Mouse (Mus musculus) adrenal gland, postnatal 25 days (tissue): ENCODE results near the gene Lrba. TPM values are rescaled to one million over a fixed set of nuclear protein-coding genes. Genes with fewer than 3 reads are reported as not detected.

ENCODE experiments used
- DNase-seq: peaks from one replicate; pipeline ENCODE4 v3.0.0; 2021; ENCODE audit warnings: mixed read lengths
- total RNA-seq: library from RNA; stranded (reverse); gene quantifications from 2 replicates; pipeline ENCODE4 v1.2.3, GENCODE M21; 2021

Lrba gene
- total RNA-seq, 1 experiment from 2014 or later: 40.3 TPM

DNA sequence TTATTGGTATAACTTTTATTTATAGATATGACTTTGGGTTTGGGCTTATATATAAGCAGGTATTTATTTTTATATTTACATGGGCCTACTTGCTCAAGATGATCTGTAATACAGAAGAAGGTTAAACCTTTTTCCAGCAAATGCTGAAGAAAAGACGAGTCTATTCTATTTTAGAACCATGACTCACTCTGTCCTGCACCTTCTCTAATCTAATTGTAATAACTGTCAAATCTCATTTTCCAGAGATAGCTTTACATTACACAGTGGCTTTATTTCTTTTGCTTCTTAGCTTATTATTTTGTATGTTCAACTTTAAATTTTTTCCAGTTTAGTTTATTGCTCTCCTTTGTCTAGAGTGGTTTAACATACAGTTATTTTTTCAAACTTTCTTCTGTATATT lies 464.0 kb downstream of the Lrba start:
- no peak for DNase-seq

DNA sequence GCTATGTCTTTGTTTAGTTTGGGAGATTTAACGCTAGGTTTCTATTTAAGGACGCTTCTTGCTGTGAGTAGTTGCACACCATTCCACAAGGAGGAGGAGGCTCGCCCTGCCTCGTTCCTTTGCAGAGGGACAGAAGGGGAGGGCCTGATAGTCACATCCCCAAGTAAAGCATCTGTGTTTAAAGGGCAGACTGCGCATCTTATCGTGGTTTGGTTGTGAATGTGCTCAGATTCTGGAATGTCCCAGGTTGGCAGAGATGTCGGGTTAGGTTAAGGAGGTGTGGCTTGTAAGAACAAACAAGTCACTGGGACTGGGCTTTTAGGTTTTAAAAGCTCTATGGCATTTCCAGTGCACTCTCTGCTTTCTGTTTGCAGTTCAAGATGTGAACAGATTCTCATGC lies 464.8 kb downstream of the Lrba start:
- no peak for DNase-seq

DNA sequence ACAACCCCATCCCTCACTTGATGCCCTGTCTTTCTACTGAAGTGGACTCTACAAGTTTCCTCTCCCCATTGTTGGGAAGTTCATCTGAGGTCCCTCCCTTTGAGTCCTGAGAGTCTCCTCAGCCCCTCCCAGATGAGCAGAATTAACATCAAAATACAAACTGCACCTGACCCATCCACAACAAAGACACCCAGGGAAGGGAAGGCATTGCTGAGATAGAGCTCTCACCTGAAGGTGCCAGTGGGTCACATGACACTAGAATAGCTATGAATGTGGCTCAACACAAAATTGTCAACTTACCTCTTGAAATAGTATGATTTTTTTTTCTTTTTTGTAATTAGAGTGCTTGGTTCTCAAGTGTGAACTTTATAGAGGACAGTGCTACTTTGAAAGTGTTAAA lies 468.3 kb downstream of the Lrba start:
- DNase-seq: no peak

DNA sequence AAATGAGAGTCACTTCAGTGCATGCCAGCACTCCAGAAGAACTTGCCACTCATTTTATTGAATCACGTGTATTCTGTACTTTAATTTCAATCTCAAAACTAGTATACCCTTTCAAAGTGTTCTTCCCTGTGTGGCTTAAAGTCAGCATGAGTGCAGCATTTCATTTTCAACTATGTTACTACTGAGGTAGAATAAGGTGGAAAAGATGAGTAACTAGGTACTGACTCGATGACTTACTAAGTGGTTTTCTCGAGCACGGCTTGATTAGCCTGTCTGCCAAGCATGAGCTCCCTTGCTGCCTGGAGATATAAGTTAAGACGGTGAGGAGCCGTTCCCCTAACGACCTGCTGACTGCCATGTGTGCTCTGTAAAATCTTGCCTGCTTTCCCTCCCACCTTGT lies 469.1 kb downstream of the Lrba start:
- DNase-seq: no peak

DNA sequence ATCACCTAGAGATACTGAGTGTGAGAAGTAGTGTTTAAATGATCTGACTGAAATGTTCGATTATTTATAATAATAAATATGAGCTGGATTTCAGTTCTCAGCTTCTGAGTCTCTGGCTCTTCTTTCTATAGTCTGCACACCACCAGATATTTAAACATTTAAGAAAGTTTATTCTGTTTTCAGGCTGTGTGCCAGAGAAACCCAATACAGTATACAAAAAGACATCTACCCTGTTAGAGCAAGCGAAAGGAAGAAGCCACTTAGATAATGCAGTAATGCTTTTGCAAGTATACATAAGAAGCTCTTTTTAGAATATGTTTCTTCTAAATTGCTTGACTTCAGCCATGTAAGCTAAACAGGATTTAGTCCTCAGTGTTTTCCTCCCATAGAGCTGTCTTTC lies 474.5 kb downstream of the Lrba start:
- no peak for DNase-seq

DNA sequence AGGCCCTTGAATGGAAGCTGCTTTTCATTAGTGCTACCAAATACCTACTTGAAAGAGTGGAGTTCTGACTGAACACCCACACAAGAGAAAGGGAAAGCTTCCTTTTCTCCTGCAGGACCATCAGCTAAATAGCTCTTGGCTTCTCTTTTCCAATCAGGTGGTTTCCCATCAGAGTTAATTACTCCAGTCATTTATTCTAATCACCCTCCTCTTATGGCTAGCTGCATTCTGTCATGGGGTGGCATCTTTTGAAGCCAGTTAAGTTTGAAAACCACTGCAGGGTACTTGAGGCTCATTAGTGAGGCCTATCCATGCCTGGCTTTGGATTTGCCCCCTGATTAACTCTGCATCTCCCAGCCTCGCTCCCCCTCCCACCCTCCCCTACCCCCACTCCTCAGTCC lies 476.7 kb downstream of the Lrba start:
- no peak for DNase-seq

DNA sequence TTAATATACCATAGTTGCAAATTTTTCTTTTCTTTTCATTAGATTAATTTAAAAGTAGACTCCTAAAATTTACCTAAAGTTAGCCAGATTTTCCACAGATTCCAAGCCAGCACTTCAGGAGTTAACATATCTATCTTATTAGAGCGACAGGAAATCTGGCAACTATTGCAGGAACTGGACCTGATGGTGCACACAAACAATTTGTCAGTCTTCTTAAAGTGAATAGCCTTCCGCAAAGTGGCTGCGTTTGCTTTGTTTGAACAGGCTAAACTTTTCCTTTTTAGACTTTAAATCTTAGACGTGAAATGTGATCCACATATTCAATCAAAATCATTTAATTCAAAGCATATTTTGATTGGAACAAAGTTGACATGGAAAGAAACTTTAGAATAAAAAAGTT lies 485.0 kb downstream of the Lrba start:
- DNase-seq: no peak

DNA sequence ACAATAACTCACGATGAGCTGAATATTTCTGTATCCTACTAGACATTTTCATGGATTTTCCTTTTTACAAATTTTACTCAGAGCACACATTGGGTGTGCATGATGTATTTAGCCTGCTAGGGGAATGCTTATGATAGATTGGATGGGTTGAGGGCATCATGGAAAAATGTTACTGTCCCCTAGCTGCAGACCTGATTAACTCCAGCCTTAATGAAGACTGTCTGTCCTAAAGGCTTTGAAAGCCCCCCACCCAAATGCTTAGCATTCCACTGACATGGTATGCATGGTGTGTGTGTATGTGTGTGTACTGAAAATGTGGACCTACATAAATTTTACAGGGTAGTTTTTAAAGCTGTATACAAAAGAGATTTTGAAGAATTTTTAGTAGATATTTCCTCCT lies 487.1 kb downstream of the Lrba start:
- no peak for DNase-seq

DNA sequence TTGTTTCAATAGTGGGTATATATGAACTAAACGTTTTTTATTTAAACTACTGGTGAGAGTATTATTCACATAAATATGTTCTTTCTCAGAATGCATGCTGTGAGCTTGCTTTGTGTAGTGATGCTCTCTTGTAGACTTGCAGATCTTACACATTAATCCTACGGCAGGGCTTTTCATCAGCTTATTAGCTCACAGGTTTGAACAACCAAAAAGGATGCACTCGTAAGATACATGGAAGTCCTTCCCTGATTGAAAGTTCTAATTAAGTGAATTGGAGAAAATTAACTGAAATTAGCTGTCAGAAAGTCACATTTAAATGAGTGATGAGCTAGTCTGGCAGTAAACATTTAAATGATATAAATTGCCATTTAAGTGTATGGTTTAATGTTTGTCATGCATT lies 488.3 kb downstream of the Lrba start:
- DNase-seq: no peak

DNA sequence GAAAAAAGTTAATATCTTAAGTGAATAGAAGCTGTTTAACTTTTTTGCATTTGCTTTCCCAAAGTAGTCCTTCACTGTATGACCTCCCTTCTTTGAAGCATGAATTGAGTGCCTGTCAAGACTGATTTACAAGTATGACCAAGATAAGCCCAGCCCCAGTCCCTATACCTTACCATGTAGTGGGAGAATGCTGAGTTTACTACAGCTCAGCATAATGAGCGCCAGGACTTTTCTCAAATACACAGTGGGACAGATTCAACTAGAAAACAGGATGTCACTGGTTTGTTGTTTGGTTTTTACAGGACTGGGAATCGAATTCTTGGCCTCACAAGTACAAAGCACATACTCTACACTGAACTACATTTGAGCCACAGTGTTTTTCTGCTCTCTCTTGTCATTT lies 490.0 kb downstream of the Lrba start:
- DNase-seq: no peak

DNA sequence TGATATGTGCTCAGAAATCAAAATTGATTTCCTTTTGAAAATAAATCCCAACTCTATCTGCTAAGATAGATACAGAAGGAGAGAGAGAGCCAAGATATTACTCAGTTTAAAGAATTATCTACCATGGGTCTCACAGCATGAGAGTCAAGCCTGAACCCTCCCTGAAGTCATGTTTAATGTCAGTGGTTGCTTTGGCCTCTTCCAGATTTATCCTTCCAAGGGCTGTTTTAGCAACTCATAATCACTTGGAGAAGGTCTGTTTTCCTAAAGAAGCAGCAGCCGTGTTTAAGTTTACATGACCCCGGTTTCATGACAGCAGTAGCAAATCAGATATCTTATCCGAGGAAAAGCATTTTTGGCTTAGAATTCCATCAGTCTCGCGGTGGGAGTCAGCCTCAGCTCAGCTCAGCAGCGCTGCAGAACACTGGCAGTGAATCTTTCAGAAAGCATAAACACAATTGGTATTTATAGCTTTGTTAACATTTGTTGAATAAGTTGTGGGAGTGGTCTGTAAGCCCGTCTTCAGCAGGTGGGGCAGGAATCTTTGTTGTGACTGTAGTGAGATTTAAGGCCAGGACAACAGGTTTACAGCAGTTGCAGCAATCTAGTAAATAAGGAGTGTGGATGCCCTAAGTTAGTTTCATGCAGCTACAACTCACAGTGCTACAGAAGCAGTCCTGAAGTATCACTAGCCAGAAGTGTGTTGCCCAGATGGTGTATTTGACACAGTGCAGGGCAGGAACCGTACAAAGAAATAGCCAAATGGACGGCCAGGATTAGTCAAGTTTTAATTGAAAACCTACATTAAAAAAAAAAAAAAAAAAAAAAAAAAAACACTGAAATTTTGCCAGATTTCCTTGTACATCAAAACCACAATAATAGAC lies 499.2 kb downstream of the Lrba start:
- no peak for DNase-seq

DNA sequence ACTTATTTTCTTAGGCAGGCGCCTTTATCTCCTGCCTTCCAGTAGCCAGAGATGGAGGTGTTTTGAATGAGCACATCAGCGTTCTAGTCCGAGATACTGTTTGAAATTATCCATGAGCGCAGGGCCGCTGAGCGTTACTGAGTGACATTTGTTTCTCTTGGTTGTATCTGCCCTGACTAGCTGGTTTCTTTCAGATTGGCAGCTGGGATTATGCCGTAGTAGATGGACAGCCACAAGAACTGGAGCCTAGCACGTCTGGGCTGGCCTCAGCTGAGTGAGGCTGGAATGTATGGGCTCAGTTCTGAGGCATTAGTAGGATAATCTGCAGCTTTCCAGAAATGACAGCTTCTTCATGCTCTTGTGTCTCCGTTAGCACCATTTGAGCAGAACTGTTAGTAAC lies 500.6 kb downstream of the Lrba start:
- no peak for DNase-seq

DNA sequence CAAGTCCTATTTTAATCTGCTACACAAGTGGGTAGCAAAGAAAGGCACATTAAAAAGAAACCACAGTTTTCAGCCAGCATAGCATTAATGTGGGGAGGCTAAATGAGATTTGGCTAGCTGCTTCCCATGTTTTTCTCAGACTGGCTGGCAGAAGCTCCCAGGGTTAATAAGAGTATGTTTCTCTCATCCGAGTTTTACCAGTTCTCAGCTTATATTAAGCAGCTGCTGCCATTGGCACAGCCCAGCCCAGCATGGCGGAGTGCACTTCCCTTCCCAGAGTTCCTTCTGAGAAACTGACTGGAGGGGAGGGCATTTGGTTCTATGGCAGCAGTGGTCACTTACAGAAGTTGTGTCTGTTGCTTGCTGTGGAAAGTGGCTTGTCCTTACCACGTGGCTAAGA lies 514.4 kb downstream of the Lrba start:
- no peak for DNase-seq

DNA sequence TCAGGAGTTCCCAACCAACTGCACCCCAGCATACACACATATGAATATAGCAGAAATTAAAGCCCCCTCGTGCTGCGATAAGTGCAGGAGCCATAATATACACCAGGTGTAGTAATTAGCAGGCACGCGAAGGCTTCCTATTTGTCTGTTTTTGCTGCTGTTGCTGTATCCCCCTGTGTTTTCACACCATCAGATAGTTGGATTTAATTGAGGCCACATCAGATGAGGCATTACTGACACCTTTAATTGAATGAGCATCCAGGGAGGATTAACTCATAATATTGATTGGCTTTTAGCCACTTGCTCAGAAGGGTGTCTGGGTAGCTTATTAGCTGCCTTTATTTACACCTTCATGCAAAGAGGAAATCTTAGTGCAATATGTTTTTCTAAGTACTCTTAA lies 515.3 kb downstream of the Lrba start:
- DNase-seq: no peak

DNA sequence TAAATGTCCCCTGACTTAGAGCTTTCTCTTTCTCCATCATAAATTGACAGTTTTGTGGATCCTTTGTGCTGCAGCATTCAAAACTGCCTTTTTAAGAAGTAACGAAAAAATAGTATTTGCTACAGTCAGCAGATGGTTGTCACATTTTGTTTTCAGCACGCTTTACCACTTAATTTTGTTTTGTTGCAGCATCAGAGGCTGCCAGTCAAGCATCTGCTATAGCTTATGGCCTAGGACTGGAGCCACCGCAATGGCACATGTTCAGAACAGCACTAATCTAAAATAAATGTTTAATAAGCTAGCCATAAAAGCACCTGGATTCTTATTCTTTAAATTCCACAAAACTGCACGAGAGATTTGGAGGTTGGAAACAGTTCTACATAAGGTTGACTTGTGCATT lies 520.9 kb downstream of the Lrba start:
- no peak for DNase-seq

DNA sequence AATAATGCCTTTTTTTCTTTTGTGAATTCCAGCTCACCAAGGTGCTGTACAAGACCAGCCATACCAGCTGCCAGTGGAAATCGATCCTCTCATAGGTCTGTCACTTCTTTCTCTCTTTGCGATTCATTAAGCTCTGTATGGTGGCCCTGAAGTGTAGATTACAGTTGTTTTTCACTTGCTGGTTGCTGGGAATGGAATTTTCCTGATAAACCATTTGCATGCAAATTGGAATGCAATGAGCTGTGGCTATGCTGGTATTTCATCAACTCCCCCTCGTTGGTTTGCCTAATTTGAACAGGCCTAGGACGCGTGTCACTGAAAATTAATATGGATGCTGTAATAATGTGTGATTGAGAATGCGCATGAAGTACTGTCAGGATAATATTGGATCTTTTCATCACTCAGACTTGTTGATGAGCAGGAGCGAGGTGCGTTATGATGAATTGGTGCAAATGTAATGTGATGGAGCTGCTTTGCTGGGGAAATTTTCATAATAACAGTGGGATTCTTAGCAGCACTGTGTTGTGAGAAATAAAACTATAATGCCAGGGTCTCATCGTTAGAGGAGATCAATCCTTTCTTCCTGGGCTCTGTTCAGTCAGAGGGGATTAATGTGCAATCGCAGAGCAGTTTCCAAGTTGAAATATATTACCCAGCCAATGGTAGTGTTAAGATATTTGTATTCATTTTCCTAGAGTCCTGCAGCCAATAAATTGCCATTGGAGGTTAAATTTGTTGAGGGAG lies 521.5 kb downstream of the Lrba start:
- DNase-seq: no peak

DNA sequence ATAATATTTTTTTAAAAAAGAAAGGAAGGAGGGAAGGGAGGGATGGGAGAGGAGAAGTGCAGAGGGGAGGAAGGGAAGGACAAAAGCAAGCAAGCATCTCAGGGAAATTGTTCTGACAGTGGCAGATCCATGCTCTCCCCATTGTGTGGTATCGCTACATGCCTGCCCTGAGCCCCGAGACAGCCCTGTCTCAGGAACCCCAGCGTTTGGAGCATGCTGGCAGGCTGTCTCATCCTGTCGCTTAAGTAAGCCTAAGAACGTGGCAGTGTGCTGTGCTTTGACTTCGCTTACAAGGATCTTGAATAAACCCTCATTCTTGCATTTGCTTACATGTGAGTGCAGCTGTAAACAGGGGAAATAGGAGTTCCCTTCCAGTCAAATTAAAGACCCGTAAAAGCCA lies 526.2 kb downstream of the Lrba start:
- DNase-seq: no peak

DNA sequence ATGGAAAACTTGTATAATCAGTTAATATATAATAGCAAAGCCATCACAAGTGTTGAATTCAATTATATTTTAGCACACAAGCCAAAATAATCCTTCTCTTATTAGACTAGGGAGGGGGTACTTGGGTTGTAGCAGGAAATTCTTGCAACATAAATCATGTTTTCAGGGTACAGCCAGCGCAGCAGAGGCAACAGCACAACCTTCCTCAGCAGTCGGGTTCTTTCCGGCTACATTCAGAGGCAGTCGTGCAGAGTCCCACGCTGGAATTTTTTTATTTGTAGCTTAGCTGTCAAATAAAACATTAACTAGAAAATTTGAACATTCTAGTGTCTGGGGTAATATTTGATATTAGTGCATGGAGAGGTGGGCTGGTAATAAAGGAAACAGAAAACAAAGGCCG lies 529.7 kb downstream of the Lrba start:
- no peak for DNase-seq

DNA sequence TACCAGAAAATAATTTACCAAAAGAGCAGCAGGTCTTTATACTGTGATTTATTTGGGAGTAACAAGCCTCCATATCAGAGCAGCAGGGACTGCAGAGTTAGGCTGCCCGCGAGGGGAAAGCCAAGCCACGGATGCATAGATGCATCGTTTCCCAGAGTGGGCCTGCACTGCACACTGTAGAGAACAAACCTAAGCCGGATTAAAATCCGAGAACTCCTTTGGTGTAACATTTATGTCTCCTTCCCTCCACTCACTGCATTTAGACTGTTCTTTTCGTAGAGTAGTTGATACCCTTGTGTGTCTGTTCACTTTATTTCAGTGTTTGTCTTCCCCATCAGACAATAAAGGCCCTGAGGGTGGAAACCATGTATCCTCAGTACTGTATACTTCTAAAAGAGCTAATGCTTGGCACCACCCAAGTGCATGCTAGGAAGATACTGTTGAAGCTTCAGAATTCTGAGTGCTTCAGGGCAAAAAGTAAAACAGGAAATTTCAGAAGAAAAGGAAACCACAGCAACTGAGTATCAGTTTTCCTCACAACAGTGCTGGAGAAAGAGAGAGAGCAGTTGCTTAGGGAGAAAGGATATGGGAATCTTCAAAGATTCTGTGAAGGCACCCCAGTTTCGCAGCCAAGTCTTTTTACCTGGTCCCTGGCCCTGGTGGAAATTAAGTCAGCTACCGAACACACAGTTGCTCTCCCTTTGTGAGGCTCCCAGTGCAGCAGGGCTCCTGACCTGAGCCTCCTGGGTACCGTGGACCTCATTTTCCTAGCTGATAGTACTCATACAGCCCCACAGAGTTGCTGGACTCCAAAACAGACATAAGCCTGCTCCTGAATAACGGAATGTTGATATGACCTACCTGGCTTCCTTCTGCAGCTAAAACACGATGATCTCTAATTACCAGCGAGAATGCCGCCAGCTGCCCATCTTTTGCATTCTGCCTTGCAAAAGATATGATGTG lies 530.4 kb downstream of the Lrba start:
- DNase-seq: no peak

DNA sequence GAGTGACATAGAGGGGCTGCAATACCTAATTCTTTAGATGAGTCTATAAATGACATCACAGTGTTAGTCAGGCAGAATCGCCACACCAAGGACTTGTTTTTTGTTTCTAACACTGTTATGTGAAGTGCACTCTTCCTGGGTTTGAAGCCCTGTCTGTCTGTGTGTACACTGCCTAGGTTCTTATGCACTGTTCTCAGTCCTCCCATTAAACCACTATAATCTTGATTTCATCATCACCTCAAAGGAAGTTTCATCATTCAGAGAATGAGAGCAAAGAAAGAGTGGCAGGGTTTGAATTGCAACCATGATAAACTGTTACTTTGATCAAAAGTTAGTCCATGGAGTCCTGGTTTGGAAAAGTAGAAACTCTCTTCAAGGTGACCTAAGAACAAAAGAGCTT lies 532.1 kb downstream of the Lrba start:
- DNase-seq: no peak

DNA sequence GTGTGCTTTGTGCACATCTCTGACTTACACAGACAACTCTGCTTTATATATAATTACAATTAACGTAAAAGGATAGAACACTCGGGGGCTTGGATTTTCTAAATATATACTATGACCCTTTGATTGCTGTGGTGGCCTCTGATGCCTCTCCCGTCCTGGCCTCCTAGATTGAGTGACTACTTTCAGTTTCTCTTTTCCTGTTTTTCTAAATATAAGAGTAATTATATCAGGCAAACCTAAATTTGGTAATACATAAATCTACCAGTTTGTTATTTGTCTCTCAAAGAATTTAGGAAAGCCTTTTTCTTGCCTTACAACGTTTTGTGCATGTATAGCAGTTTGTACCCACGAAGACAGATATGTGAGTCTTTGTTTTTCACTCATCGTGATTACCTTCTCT lies 534.2 kb downstream of the Lrba start:
- no peak for DNase-seq

DNA sequence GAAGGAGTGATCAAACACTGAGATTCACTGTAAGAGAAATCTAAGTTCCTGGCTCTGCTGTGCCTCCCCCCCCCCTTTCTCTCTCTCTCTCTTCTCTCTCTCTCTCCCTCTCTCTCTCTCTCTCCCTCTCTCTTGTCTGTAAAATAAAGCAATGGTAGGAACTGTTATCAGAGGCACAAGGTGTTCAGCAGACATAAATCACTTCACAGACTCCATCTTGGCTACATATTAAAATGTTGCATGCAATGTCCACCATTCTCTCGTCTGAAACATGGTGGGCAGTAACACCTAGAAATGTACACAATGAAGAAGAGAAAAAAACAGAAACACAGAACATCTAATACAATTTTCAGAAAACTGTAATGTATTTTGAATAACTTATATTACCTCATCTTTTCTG lies 534.9 kb downstream of the Lrba start:
- DNase-seq: no peak

DNA sequence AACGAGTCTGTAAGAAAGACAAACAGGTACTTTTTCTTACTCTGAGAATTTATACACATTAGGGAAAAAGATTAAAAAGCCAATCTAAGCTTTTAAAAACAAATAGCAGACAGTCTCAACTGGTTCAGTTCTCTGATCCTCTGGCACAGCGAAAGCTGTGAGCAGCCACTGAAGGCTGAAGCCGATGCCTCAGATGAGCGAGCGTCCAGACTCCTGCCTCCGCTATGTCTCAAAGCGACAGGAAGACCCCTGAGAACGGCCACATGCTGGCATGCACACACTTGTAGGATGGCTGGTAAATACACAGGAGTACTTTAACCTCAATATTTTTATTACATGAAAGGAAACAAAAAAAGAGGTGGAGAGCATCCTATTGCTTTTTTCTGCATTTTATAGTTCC lies 535.4 kb downstream of the Lrba start:
- no peak for DNase-seq
